Mouse (Mus musculus) gastrocnemius, adult 2 months (tissue): ENCODE data around the gene 2810408A11Rik. TPM values are rescaled to one million over a fixed set of nuclear protein-coding genes. Genes with fewer than 3 reads are reported as not detected.

ENCODE experiments used
- DNase-seq: peaks from one replicate; pipeline ENCODE4 v3.0.0; 2022
- H3K27ac ChIP-seq: fragments of 200-600 bp; 2 replicates; pipeline ENCODE4 v1.8.1; 2022; ENCODE audit warnings: mild to moderate bottlenecking
- H3K4me3 ChIP-seq: fragments of 200-600 bp; 2 replicates; pipeline ENCODE4 v1.8.1; 2022; ENCODE audit warnings: mild to moderate bottlenecking, moderate library complexity
- CTCF ChIP-seq: fragments of 200-600 bp; IDR thresholded peaks from 2 replicates; pipeline ENCODE4 v1.8.1; 2022; ENCODE audit warnings: antibody characterized with exemption, mild to moderate bottlenecking, moderate library complexity
- intact Hi-C: fragments of 180-260 bp; cut with DNase I; formaldehyde crosslinking; loops from one replicate; pipeline ENCODE4 v1.15.1; 2025
- total RNA-seq, 2 experiments: library from RNA; stranded (reverse); gene quantifications; 2 replicates each; pipeline ENCODE4 v1.2.3; 2021

The 2810408A11Rik gene
- total RNA-seq, 2 experiments from 2014 or later = 0.33 TPM; not detected in 1

GRCm38 (mm10) chr11:69904311-69904710, 3.5 kb upstream of the 2810408A11Rik start:
- intact Hi-C loops = no loop called here
- TF ChIP-seq CTCF = no peak
- no peak overlapping the region for H3K4me3 ChIP-seq
- DNase-seq = no peak
- H3K27ac ChIP-seq = no peak overlapping the region

- Histone ChIP-seq H3K27ac (no peak overlapping the region), H3K4me3 (peak overlapping the region; percentile 93)
- DNase-seq = no peak
- intact Hi-C loops = no loop called here
- TF ChIP-seq CTCF = no peak
These were observed 2.2 kb upstream of the 2810408A11Rik start for GRCm38 (mm10) chr11:69902972-69903371.

- DNase-seq = no peak
- no peak for TF ChIP-seq CTCF
- Histone ChIP-seq H3K27ac (peak overlapping the region; percentile 99), H3K4me3 (peak overlapping the region; percentile 93)
- intact Hi-C loops = loop anchor here (2.0 kb wide), 1 partner anchor 21 kb away; the partner anchor contains the start of gene Kctd11
These were observed 1.2 kb upstream of the 2810408A11Rik start for GRCm38 (mm10) chr11:69901993-69902392.

- Histone ChIP-seq H3K27ac (peak overlapping the region; percentile 99), H3K4me3 (peak overlapping the region; percentile 93)
- intact Hi-C loops = loop anchor here (2.0 kb wide), 1 partner anchor 21 kb away; the partner anchor contains the start of gene Kctd11
- no peak for TF ChIP-seq CTCF
- peak; percentile 97 for DNase-seq
These were observed 639 bp upstream of the 2810408A11Rik start for GRCm38 (mm10) chr11:69901406-69901846.

GRCm38 (mm10) chr11:69899870-69900269, 917 bp downstream of the 2810408A11Rik start:
- H3K27ac ChIP-seq = no peak overlapping the region; the same call in 1 of the 2 replicates
- no peak for DNase-seq
- peak overlapping the region; percentile 93 for H3K4me3 ChIP-seq
- no peak for TF ChIP-seq CTCF
- intact Hi-C loops = loop anchor here (2.0 kb wide), 1 partner anchor 19 kb away; the partner anchor contains the start of gene Kctd11

GRCm38 (mm10) chr11:69895291-69895690, 5.5 kb downstream of the 2810408A11Rik start, which contains the start of gene Acap1:
Gene Acap1, minus strand, starts transcription at chr11:69895539.
- H3K4me3 ChIP-seq = no peak within 1 kb of the TSS
- TF ChIP-seq CTCF = no peak
- intact Hi-C loops = no loop called here

GRCm38 (mm10) chr11:69894671-69895070, 6.1 kb downstream of the 2810408A11Rik start:
- no peak for TF ChIP-seq CTCF
- intact Hi-C loops = no loop called here
- no peak for DNase-seq
- no peak overlapping the region for H3K27ac ChIP-seq
- H3K4me3 ChIP-seq = no peak overlapping the region

More at GRCm38 (mm10) chr11:69895291-69895690, 5.5 kb downstream of the 2810408A11Rik start, which contains the start of gene Acap1:
- no peak for DNase-seq
- H3K27ac ChIP-seq = no peak within 1 kb of the TSS

- Histone ChIP-seq H3K27ac (no peak overlapping the region), H3K4me3 (no peak overlapping the region)
- DNase-seq = no peak
- intact Hi-C loops = no loop called here
- TF ChIP-seq CTCF = no peak
These were observed 9.3 kb downstream of the 2810408A11Rik start for GRCm38 (mm10) chr11:69891482-69891881.

GRCm38 (mm10) chr11:69886907-69887635, 13.7 kb downstream of the 2810408A11Rik start:
- TF ChIP-seq CTCF = peak; percentile 55
- H3K27ac ChIP-seq = peak overlapping the region; percentile 28; the same call in 1 of the 2 replicates
- no peak overlapping the region for H3K4me3 ChIP-seq
- intact Hi-C loops = no loop called here
- no peak for DNase-seq

GRCm38 (mm10) chr11:69884663-69885062, 16.1 kb downstream of the 2810408A11Rik start:
- TF ChIP-seq CTCF = no peak
- no peak for DNase-seq
- H3K27ac ChIP-seq = peak overlapping the region; percentile 72
- peak overlapping the region; percentile 46 for H3K4me3 ChIP-seq
- intact Hi-C loops = no loop called here

GRCm38 (mm10) chr11:69884240-69884639, 16.5 kb downstream of the 2810408A11Rik start:
- H3K4me3 ChIP-seq = peak overlapping the region; percentile 46
- DNase-seq = no peak
- intact Hi-C loops = no loop called here
- no peak for TF ChIP-seq CTCF
- H3K27ac ChIP-seq = peak overlapping the region; percentile 72

- DNase-seq = no peak
- TF ChIP-seq CTCF = no peak
- Histone ChIP-seq H3K4me3 (no peak overlapping the region), H3K27ac (peak overlapping the region; percentile 72; the same call in 1 of the 2 replicates)
- intact Hi-C loops = no loop called here
These were observed 17.1 kb downstream of the 2810408A11Rik start for GRCm38 (mm10) chr11:69883527-69884151.

- TF ChIP-seq CTCF = peak; percentile 53
- DNase-seq = no peak
- H3K4me3 ChIP-seq = no peak overlapping the region
- intact Hi-C loops = no loop called here
- H3K27ac ChIP-seq = no peak overlapping the region
These were observed 17.7 kb downstream of the 2810408A11Rik start for GRCm38 (mm10) chr11:69883066-69883465.
